Mouse (Mus musculus): ENCODE measurements around the gene Spp2.

DNA sequence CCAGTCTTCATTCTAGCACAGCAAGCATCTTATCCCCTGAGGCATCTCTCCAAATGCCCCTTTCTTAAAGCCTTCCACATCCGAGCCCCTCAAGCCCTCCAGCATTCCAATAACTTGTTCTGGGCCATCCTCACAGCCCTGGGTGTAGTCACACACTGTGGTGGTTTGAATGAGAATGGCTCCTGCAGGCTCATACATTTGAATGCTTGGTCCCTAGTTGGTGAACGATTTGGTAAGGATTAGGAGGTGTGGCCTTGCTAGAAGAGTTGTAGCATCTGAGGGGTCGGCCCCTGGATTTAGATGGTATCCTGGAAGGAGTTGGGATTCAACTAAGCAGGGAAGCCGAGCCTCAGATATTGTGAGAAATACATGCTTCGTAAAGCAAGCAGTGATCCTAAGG is 61.1 kb downstream of the Spp2 start:
- TF ChIP-seq POLR2A (IDR thresholded peaks at IDR 0.05; ENCODE audit: borderline replicate concordance, extremely low read depth, low read depth, low read length) (no peak), CTCF (IDR thresholded peaks at IDR 0.05; ENCODE audit: insufficient read depth, low read length) (no peak)
